Mouse (Mus musculus) C2C12 (cell line): Measurements from ENCODE around the gene Tmeff1. TPM values are rescaled to one million over a fixed set of nuclear protein-coding genes. Genes with fewer than 3 reads are reported as not detected.

Source experiments
- H3K27me3 ChIP-seq: one replicate; pipeline ENCODE4 v1.6.1; 2011; ENCODE audit not compliant: control insufficient read depth, insufficient read depth, insufficient read length
- H3K36me3 ChIP-seq: one replicate; pipeline ENCODE4 v1.6.1; 2011; ENCODE audit not compliant: control insufficient read depth, insufficient read depth
- H3K4me3 ChIP-seq: one replicate; pipeline ENCODE4 v1.5.1; 2011; ENCODE audit warnings: mild to moderate bottlenecking, control low read depth; ENCODE audit not compliant: poor library complexity, insufficient read depth, severe bottlenecking
- H3K79me2 ChIP-seq: one replicate; pipeline ENCODE4 v1.6.1; 2011; ENCODE audit not compliant: control insufficient read depth, insufficient read depth
- H3K79me3 ChIP-seq: one replicate; pipeline ENCODE4 v1.6.1; 2011; ENCODE audit warnings: low read depth, control low read depth
- H3ac ChIP-seq: one replicate; pipeline ENCODE3; 2011; ENCODE audit warnings: low read depth; ENCODE audit not compliant: control insufficient read depth, insufficient read length
- CEBPB ChIP-seq: IDR thresholded peaks from one replicate; pipeline ENCODE4 v1.6.1; 2011; ENCODE audit warnings: low read depth, mild to moderate bottlenecking, control low read depth, moderate library complexity
- CTCF ChIP-seq: IDR thresholded peaks from one replicate; pipeline ENCODE4 v1.5.1; 2011; ENCODE audit not compliant: control insufficient read depth, insufficient read depth, insufficient read length
- FOSL1 ChIP-seq: IDR thresholded peaks from one replicate; pipeline ENCODE4 v1.8.0; 2011; ENCODE audit warnings: mild to moderate bottlenecking, low read length; ENCODE audit not compliant: poor library complexity, insufficient read depth, severe bottlenecking
- MAX ChIP-seq: IDR thresholded peaks from one replicate; pipeline ENCODE4 v1.6.1; 2011; ENCODE audit warnings: mild to moderate bottlenecking, control low read depth
- MYOD1 ChIP-seq: IDR thresholded peaks from one replicate; pipeline ENCODE4 v1.6.1; 2011; ENCODE audit warnings: low read depth; ENCODE audit not compliant: control insufficient read depth, insufficient read length
- MYOG ChIP-seq: IDR thresholded peaks from one replicate; pipeline ENCODE4 v1.6.1; 2011; ENCODE audit not compliant: control insufficient read depth, insufficient read length; ENCODE audit errors: extremely low read depth
- USF1 ChIP-seq: IDR thresholded peaks from one replicate; pipeline ENCODE4 v1.6.1; 2011; ENCODE audit warnings: low read depth, mild to moderate bottlenecking, control low read depth, moderate library complexity
- polyA plus RNA-seq: library from polyadenylated mRNA; unstranded; fragments of >200 nt; fragmentation: generic; extraction: Trizol; gene quantifications from one replicate; pipeline ENCODE4 v1.2.1, GENCODE M21; 2012; ENCODE audit warnings: missing spikeins

Gene Tmeff1
- polyA plus RNA-seq, 1 experiment, result 22.7 TPM

DNA sequence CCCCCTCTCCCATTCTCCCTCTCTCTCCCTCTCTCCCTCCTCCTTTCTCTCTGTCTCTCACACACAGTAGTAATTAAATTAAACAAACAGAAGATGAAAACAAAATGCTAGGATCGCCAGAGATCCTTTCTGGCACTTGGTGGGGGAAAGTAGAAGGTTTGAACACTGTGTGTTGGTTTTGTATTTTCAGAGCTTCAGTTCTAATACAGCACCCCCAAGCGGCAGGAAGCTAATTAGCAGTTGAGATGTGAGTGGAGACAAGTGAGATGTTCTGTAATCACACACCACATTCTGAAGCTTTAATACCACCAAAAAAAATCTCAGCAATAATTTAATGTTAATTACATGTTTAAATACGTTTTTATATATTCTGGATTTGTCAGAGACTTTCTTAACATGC is 29.2 kb upstream of the Tmeff1 start:
- Histone ChIP-seq H3K79me3 (peaks cover 24% of the 10 kb centered on the region), H3K27me3 (no peaks in the 10 kb centered on the region), H3K36me3 (peaks cover 63% of the 10 kb centered on the region), H3K79me2 (peaks cover 77% of the 10 kb centered on the region), H3K4me3 (no peak overlapping the region), H3ac (no peak overlapping the region)
- TF ChIP-seq MAX (no peak), CTCF (peak; percentile 21)

DNA sequence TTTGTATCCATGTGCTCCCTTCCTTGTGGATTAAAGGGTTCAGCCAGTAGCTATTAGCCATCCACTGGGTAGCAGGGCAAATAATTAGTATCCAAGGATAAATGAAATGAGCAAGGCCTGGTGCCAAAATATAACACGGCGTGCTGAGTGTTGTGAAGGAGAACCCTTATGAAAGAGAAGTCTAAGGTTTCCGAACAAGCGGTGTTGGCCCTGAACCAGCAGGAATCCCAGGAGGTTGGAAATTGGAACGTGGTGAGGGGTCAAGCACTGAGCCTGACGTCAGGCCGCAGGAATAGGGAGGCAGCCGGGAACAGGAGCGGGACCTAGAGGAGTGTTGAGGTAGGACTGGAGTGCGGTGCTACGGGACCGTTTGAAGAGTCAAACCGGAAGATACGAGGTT is 25.3 kb upstream of the Tmeff1 start:
- no peak overlapping the region for H3ac ChIP-seq
- H3K4me3 ChIP-seq, result no peak overlapping the region
- H3K79me2 ChIP-seq, result peaks cover 46% of the 10 kb centered on the region
- H3K27me3 ChIP-seq, result no peaks in the 10 kb centered on the region
- peaks cover 13% of the 10 kb centered on the region for H3K79me3 ChIP-seq
- peaks cover 76% of the 10 kb centered on the region for H3K36me3 ChIP-seq
- TF ChIP-seq FOSL1 (no peak), USF1 (no peak), MAX (no peak), CTCF (no peak), MYOG (no peak), CEBPB (no peak), MYOD1 (no peak)

DNA sequence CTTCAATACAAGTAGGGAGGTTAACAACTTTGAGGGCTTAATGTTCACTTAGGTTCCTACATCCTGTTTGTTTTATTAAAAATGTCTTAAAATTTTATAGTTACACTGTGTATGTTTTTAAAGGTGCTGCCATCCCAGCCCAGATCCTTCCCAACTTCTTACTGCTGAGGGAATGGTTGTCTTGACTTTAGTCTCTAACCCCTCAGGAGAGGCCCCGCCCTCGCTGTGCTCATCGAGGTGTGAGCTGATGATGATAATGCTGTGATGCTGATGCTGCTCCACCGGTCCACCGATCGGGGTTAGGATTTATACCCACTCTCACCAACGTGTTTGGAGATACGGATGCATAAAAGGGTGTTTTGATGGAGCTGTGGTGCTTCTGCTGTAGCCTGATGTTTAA is 23.1 kb upstream of the Tmeff1 start:
- peaks cover 9% of the 10 kb centered on the region for H3K79me3 ChIP-seq
- H3K79me2 ChIP-seq, result peaks cover 27% of the 10 kb centered on the region
- no peaks in the 10 kb centered on the region for H3K27me3 ChIP-seq
- no peak overlapping the region for H3K4me3 ChIP-seq
- no peak overlapping the region for H3ac ChIP-seq
- peaks cover 63% of the 10 kb centered on the region for H3K36me3 ChIP-seq
- no peak for TF ChIP-seq CEBPB
- TF ChIP-seq CTCF, result no peak
- no peak for TF ChIP-seq MYOG
- no peak for TF ChIP-seq FOSL1
- TF ChIP-seq USF1, result no peak
- no peak for TF ChIP-seq MYOD1
- TF ChIP-seq MAX, result no peak

DNA sequence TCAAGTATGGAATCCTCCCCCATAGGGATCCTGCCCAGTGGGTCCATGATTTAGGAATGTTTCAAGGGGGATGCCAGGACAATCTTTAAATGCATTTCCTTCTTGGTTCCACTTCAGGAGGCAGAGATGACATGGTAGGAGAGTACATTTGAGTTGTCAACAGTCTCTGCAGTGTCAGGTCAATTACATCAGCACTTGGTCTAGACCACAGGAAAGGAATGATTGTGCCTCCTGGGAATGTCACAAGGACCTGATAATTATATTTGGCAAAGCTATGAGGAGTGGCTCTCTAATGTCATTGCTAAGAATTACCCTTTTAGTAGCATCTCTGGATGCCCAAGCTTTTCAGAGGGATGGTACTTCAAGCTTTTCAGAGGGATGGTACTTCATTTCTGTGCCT is 20.0 kb upstream of the Tmeff1 start:
- H3ac ChIP-seq, result no peak overlapping the region
- H3K79me2 ChIP-seq, result no peaks in the 10 kb centered on the region
- H3K79me3 ChIP-seq, result no peaks in the 10 kb centered on the region
- H3K36me3 ChIP-seq, result peaks cover 35% of the 10 kb centered on the region
- H3K27me3 ChIP-seq, result no peaks in the 10 kb centered on the region
- no peak overlapping the region for H3K4me3 ChIP-seq
- TF ChIP-seq MYOD1, result no peak
- no peak for TF ChIP-seq MAX
- no peak for TF ChIP-seq USF1
- no peak for TF ChIP-seq CTCF
- TF ChIP-seq MYOG, result no peak
- no peak for TF ChIP-seq CEBPB

DNA sequence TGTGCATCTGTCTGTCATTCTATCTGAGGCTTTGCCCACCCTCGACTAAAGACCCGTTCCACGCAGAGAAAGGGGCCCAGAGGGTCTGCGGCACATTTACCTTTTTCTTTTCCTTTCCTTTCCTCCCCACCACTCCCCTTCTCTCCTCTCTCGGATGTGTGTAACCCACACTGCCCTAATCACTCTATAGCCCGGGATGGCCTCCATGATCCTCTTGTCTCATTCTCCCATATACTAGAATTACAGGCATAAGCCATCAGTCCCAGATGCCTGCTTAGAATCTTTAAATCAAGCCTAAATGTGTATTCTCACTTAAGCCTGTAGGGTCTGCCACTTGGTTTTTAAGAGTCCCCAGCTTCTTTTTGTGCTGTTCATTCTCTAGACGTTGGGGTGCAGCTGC is 8.6 kb upstream of the Tmeff1 start:
- no peak overlapping the region for H3ac ChIP-seq
- TF ChIP-seq CEBPB (no peak), MYOG (no peak), MAX (no peak), CTCF (no peak), FOSL1 (no peak), MYOD1 (no peak), USF1 (no peak)
- H3K4me3 ChIP-seq, result no peak overlapping the region
- no peaks in the 10 kb centered on the region for H3K79me2 ChIP-seq
- H3K36me3 ChIP-seq, result no peaks in the 10 kb centered on the region
- H3K27me3 ChIP-seq, result no peaks in the 10 kb centered on the region
- no peaks in the 10 kb centered on the region for H3K79me3 ChIP-seq

DNA sequence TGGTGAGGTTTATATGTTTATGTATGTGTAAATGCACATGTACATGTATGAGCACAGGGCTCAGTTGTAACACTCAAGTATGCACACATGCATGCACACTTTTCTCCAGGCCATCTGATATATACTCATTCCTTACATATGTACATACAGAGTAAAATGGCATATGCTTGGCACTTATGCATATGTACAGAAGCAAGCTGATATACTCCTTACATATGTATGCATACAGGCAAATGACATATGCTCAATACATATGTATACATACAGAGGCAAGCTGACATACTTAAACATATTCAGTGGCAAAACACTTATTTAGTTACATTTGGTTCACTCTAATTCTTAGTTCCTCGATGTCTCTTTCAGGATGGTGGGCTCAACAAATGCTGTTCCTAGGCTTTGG is 7.1 kb upstream of the Tmeff1 start:
- no peaks in the 10 kb centered on the region for H3K27me3 ChIP-seq
- H3ac ChIP-seq, result no peak overlapping the region
- no peaks in the 10 kb centered on the region for H3K36me3 ChIP-seq

More for the DNA sequence above, 7.1 kb upstream of the Tmeff1 start:
- H3K79me2 ChIP-seq, result no peaks in the 10 kb centered on the region
- no peak for TF ChIP-seq CTCF
- TF ChIP-seq USF1, result no peak
- TF ChIP-seq CEBPB, result no peak
- TF ChIP-seq MAX, result no peak
- TF ChIP-seq FOSL1, result no peak
- TF ChIP-seq MYOG, result no peak
- TF ChIP-seq MYOD1, result no peak
- no peak overlapping the region for H3K4me3 ChIP-seq
- H3K79me3 ChIP-seq, result no peaks in the 10 kb centered on the region
